Mouse (Mus musculus): Measurements from ENCODE around the gene Klhl11. TPM values are rescaled to one million over a fixed set of nuclear protein-coding genes. Genes with fewer than 3 reads are reported as not detected.
A peak's percentile ranks its signal among the peaks of the same experiment; 100 is the strongest.

The Klhl11 gene
- total and polyA plus RNA-seq, 3 experiments, result 3.4 to 28.3 (median 27.5) TPM

- Histone ChIP-seq H3K9me3 (replicated peaks) (no peaks in the 10 kb centered on the region), H3K4me1 (ENCODE audit: insufficient read depth, low read depth, low read length) (no peaks in the 10 kb centered on the region; the same call in 1 of the 2 replicates), H3K4me3 (ENCODE audit: low read depth, low read length) (no peak overlapping the region), H3K36me3 (replicated peaks) (peaks cover 98% of the 10 kb centered on the region), H3K27me3 (ENCODE audit: insufficient read depth, low read length) (no peaks in the 10 kb centered on the region)
- no peak for ATAC-seq (ENCODE audit: extremely low read depth, insufficient number of reproducible peaks, low FRiP score, poor library complexity, severe bottlenecking)
- no peak for TF ChIP-seq TAL1 (conservative IDR thresholded peaks at IDR 0.05; ENCODE audit: low read depth, low read length)
- no peak for TF ChIP-seq CTCF (IDR thresholded peaks at IDR 0.05; ENCODE audit: low read depth, low read length)
- no peak for TF ChIP-seq POLR2AphosphoS5 (IDR thresholded peaks at IDR 0.05; ENCODE audit: insufficient replicate concordance, low read depth, low read length)
- TF ChIP-seq GATA1 (IDR thresholded peaks at IDR 0.05; ENCODE audit: borderline replicate concordance, low read length), result no peak
- no peak for TF ChIP-seq GATA2 (IDR thresholded peaks at IDR 0.05; ENCODE audit: borderline replicate concordance, low read depth, low read length)
- DNase-seq (ENCODE audit: low spot score), result no peak
Measured at GRCm38 (mm10) chr11:100484461-100484860, 11.9 kb upstream of the Klhl11 start.

GRCm38 (mm10) chr11:100479152-100479551 lies 6.6 kb upstream of the Klhl11 start:
- H3K4me3 ChIP-seq (ENCODE audit: low read depth, low read length), result no peak overlapping the region
- H3K9me3 ChIP-seq (replicated peaks), result no peaks in the 10 kb centered on the region
- no peak for ATAC-seq (ENCODE audit: extremely low read depth, insufficient number of reproducible peaks, low FRiP score, poor library complexity, severe bottlenecking)
- no peak for DNase-seq (ENCODE audit: low spot score)
- TF ChIP-seq POLR2AphosphoS5 (IDR thresholded peaks at IDR 0.05; ENCODE audit: insufficient replicate concordance, low read depth, low read length) (no peak), TAL1 (conservative IDR thresholded peaks at IDR 0.05; ENCODE audit: low read depth, low read length) (no peak), GATA2 (IDR thresholded peaks at IDR 0.05; ENCODE audit: borderline replicate concordance, low read depth, low read length) (no peak), GATA1 (IDR thresholded peaks at IDR 0.05; ENCODE audit: borderline replicate concordance, low read length) (no peak), CTCF (IDR thresholded peaks at IDR 0.05; ENCODE audit: low read depth, low read length) (no peak)
- H3K27me3 ChIP-seq (ENCODE audit: insufficient read depth, low read length), result no peaks in the 10 kb centered on the region
- H3K4me1 ChIP-seq (ENCODE audit: insufficient read depth, low read depth, low read length), result peaks cover 8% of the 10 kb centered on the region; the same call in 1 of the 2 replicates
- peaks cover 90% of the 10 kb centered on the region for H3K36me3 ChIP-seq (replicated peaks)

- peaks cover 62% of the 10 kb centered on the region for H3K36me3 ChIP-seq (replicated peaks)
- H3K4me3 ChIP-seq (ENCODE audit: low read depth, low read length), result no peak overlapping the region
- TF ChIP-seq GATA1 (IDR thresholded peaks at IDR 0.05; ENCODE audit: borderline replicate concordance, low read length) (no peak), POLR2AphosphoS5 (IDR thresholded peaks at IDR 0.05; ENCODE audit: insufficient replicate concordance, low read depth, low read length) (no peak), TAL1 (conservative IDR thresholded peaks at IDR 0.05; ENCODE audit: low read depth, low read length) (no peak), GATA2 (IDR thresholded peaks at IDR 0.05; ENCODE audit: borderline replicate concordance, low read depth, low read length) (no peak), CTCF (IDR thresholded peaks at IDR 0.05; ENCODE audit: low read depth, low read length) (no peak)
- DNase-seq (ENCODE audit: low spot score) (no peak), ATAC-seq (ENCODE audit: extremely low read depth, insufficient number of reproducible peaks, low FRiP score, poor library complexity, severe bottlenecking) (no peak)
- H3K27me3 ChIP-seq (ENCODE audit: insufficient read depth, low read length), result no peaks in the 10 kb centered on the region
- peaks cover 20% of the 10 kb centered on the region for H3K4me1 ChIP-seq (ENCODE audit: insufficient read depth, low read depth, low read length)
- H3K9me3 ChIP-seq (replicated peaks), result no peaks in the 10 kb centered on the region
Measured at GRCm38 (mm10) chr11:100476281-100476680, 3.7 kb upstream of the Klhl11 start.

GRCm38 (mm10) chr11:100472935-100473295 lies 374 bp upstream of the Klhl11 start:
- peaks cover 47% of the 10 kb centered on the region for H3K4me1 ChIP-seq (ENCODE audit: insufficient read depth, low read depth, low read length)
- TF ChIP-seq GATA1 (IDR thresholded peaks at IDR 0.05; ENCODE audit: borderline replicate concordance, low read length) (no peak), TAL1 (conservative IDR thresholded peaks at IDR 0.05; ENCODE audit: low read depth, low read length) (no peak), CTCF (IDR thresholded peaks at IDR 0.05; ENCODE audit: low read depth, low read length) (no peak), GATA2 (IDR thresholded peaks at IDR 0.05; ENCODE audit: borderline replicate concordance, low read depth, low read length) (no peak), POLR2AphosphoS5 (IDR thresholded peaks at IDR 0.05; ENCODE audit: insufficient replicate concordance, low read depth, low read length) (no peak)
- no peak for DNase-seq (ENCODE audit: low spot score)
- no peaks in the 10 kb centered on the region for H3K9me3 ChIP-seq (replicated peaks)
- H3K27me3 ChIP-seq (ENCODE audit: insufficient read depth, low read length), result no peaks in the 10 kb centered on the region
- peaks cover 51% of the 10 kb centered on the region for H3K36me3 ChIP-seq (replicated peaks)
- H3K4me3 ChIP-seq (ENCODE audit: low read depth, low read length), result peak overlapping the region; percentile 87
- peak; percentile 40; the same call in 1 of the 2 replicates for ATAC-seq (ENCODE audit: extremely low read depth, insufficient number of reproducible peaks, low FRiP score, poor library complexity, severe bottlenecking)

GRCm38 (mm10) chr11:100471352-100472196 lies 967 bp downstream of the Klhl11 start:
- TF ChIP-seq GATA2 (IDR thresholded peaks at IDR 0.05; ENCODE audit: borderline replicate concordance, low read depth, low read length), result no peak
- no peak for TF ChIP-seq CTCF (IDR thresholded peaks at IDR 0.05; ENCODE audit: low read depth, low read length)
- TF ChIP-seq TAL1 (conservative IDR thresholded peaks at IDR 0.05; ENCODE audit: low read depth, low read length), result no peak
- no peak for TF ChIP-seq GATA1 (IDR thresholded peaks at IDR 0.05; ENCODE audit: borderline replicate concordance, low read length)
- TF ChIP-seq POLR2AphosphoS5 (IDR thresholded peaks at IDR 0.05; ENCODE audit: insufficient replicate concordance, low read depth, low read length), result no peak
- H3K4me3 ChIP-seq (ENCODE audit: low read depth, low read length), result peak overlapping the region; percentile 87
- ATAC-seq (ENCODE audit: extremely low read depth, insufficient number of reproducible peaks, low FRiP score, poor library complexity, severe bottlenecking) (no peak), DNase-seq (ENCODE audit: low spot score) (no peak)
- peaks cover 53% of the 10 kb centered on the region for H3K4me1 ChIP-seq (ENCODE audit: insufficient read depth, low read depth, low read length)
- H3K9me3 ChIP-seq (replicated peaks), result no peaks in the 10 kb centered on the region
- no peaks in the 10 kb centered on the region for H3K27me3 ChIP-seq (ENCODE audit: insufficient read depth, low read length)
- peaks cover 49% of the 10 kb centered on the region for H3K36me3 ChIP-seq (replicated peaks)

- no peaks in the 10 kb centered on the region for H3K9me3 ChIP-seq (replicated peaks)
- H3K36me3 ChIP-seq (replicated peaks), result peaks cover 65% of the 10 kb centered on the region
- H3K4me3 ChIP-seq (ENCODE audit: low read depth, low read length), result no peak overlapping the region
- DNase-seq (ENCODE audit: low spot score) (no peak), ATAC-seq (ENCODE audit: extremely low read depth, insufficient number of reproducible peaks, low FRiP score, poor library complexity, severe bottlenecking) (no peak)
- peaks cover 66% of the 10 kb centered on the region for H3K4me1 ChIP-seq (ENCODE audit: insufficient read depth, low read depth, low read length)
- TF ChIP-seq CTCF (IDR thresholded peaks at IDR 0.05; ENCODE audit: low read depth, low read length), result no peak
- TF ChIP-seq GATA2 (IDR thresholded peaks at IDR 0.05; ENCODE audit: borderline replicate concordance, low read depth, low read length), result no peak
- TF ChIP-seq POLR2AphosphoS5 (IDR thresholded peaks at IDR 0.05; ENCODE audit: insufficient replicate concordance, low read depth, low read length), result no peak
- no peak for TF ChIP-seq TAL1 (conservative IDR thresholded peaks at IDR 0.05; ENCODE audit: low read depth, low read length)
- no peak for TF ChIP-seq GATA1 (IDR thresholded peaks at IDR 0.05; ENCODE audit: borderline replicate concordance, low read length)
- no peaks in the 10 kb centered on the region for H3K27me3 ChIP-seq (ENCODE audit: insufficient read depth, low read length)
Measured at GRCm38 (mm10) chr11:100465833-100466232, 6.7 kb downstream of the Klhl11 start.
